Mouse (Mus musculus): ENCODE data around the gene Krtap20-2. TPM values are rescaled to one million over a fixed set of nuclear protein-coding genes. Genes with fewer than 3 reads are reported as not detected.
"Not testable (repeated sequence)": the region's sequence is repeated elsewhere in the genome, so short reads cannot be mapped to it uniquely, and the experiment has no call there.

Gene Krtap20-2
- total RNA-seq (2015; ENCODE audit: low replicate concordance) (not detected in 2 replicates), total RNA-seq (2017; ENCODE audit: low replicate concordance) (not detected in 2 replicates)

DNA sequence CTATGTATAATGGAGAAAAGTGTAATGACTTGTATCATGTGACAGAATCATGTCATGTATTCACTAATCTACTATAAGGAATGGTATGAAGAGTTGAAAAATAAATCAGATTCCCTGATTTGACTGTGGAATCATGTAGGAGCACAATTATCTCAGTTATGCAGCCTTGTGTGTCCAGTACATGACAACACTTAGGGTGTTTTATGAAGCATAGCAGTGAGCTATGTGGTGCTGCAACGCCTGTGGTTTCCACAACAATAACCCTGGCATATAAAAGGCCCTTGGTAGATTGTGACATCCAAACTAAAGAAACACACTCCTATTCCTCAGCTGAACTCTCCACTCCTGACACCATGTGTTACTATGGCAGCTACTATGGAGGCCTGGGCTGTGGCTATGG is at the start of gene Krtap20-2:
TSS of gene Krtap20-2 (plus strand) at position 301 of the 400 bp plus-strand sequence.
- no peak for ATAC-seq (replicated peaks; ENCODE audit: low FRiP score, poor library complexity, severe bottlenecking)

DNA sequence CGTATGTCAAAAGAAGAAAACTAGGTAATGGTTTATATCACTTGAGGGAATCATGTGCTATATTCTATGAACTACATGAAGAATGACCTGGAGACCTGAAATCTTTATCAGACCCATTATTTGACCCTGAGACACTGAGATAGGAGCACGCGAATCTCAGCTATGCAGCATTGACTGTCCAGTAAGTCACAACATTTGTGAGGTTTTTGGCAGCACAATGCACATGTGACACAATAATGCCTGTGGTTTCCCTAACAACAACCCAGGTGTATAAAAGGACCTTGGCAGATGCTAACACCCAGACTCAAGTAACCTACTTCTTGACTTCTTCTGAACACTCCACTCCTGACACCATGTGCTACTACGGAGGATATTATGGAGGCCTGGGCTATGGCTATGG is 48.0 kb upstream of the Krtap20-2 start, which contains the start of gene Gm9789:
TSS of gene Gm9789 (plus strand) at position 301 of the 400 bp plus-strand sequence.
- no peak for ATAC-seq (replicated peaks; ENCODE audit: low FRiP score, poor library complexity, severe bottlenecking)

DNA sequence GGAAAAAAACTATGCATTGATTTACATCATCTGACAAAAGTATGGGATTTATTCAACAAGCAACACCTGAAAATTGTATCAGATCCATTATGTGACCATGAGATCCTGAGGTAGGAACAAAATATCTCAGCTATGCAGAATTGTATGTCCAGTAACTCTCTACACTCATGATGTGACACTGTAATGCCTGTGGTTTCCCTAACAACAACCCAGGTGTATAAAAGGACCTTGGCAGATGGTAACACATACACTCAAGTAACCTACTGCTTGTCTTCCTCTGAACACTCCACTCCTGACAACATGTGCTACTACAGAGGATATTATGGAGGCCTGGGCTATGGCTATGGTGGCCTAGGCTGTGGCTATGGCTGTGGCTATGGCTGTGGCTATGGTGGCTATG is 36.5 kb upstream of the Krtap20-2 start, which contains the start of gene Gm7735:
TSS of gene Gm7735 (plus strand) at position 301 of the 400 bp plus-strand sequence.
- ATAC-seq (replicated peaks; ENCODE audit: low FRiP score, poor library complexity, severe bottlenecking): not testable (repeated sequence)

DNA sequence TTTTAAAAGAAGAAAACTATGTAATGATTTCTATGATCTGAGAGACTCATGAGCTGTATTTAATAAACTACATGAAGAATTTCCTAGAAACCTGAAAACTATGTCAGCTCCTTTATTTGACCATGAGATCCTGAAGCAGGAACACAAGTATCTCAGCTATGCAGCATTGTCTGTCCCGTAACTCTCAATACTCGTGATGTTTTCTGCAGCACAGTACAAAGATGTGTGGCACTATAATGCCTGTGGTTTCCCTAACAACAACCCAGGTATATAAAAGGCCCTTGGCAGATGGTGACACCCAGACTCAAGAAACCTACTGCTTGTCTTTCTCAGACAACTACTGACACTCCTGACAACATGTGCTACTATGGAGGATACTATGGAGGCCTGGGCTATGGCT is 31.2 kb upstream of the Krtap20-2 start, which contains the start of gene 1110057P08Rik:
TSS of gene 1110057P08Rik (plus strand) at position 301 of the 400 bp plus-strand sequence.
- ATAC-seq (replicated peaks; ENCODE audit: low FRiP score, poor library complexity, severe bottlenecking): no peak

DNA sequence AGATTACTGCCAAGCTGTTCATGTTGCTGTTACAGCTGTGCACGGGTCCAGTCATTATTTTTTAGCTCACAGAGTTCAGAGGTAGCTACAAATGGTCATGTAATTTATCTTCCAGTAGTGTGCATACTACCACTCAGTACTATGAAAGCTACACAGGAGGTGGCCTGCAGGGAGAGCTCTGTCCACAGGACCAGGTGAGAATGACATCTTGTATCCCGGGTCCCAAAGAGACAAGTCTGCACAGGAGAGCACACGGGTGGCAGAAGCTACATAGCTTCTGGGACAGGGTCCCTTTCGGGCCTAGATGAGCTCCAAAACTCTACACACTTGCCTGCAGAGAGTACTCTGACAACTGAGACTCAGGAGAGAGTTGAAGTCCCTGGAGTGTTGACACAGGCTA is 17.0 kb upstream of the Krtap20-2 start:
- no peak for ATAC-seq (replicated peaks; ENCODE audit: low FRiP score, poor library complexity, severe bottlenecking)

Other genes starting within 250 kb of the Krtap20-2 start
- not detected in 2 replicates for gene Krtap16-3, start 243.0 kb upstream of the Krtap20-2 start, total RNA-seq (2015; ENCODE audit: low replicate concordance)
- gene Krtap16-3, start 243.0 kb upstream of the Krtap20-2 start, total RNA-seq (2017; ENCODE audit: low replicate concordance): not detected in 2 replicates
- gene Krtap22-2, start 195.1 kb upstream of the Krtap20-2 start, total RNA-seq (2015; ENCODE audit: low replicate concordance): not detected in 2 replicates
- not detected in 2 replicates for gene Krtap22-2, start 195.1 kb upstream of the Krtap20-2 start, total RNA-seq (2017; ENCODE audit: low replicate concordance)
- not detected in 2 replicates for gene Gm10229, start 190.6 kb upstream of the Krtap20-2 start, total RNA-seq (2015; ENCODE audit: low replicate concordance)
- not detected in 2 replicates for gene Gm10229, start 190.6 kb upstream of the Krtap20-2 start, total RNA-seq (2017; ENCODE audit: low replicate concordance)
- gene Krtap6-1, start 174.2 kb upstream of the Krtap20-2 start, total RNA-seq (2015; ENCODE audit: low replicate concordance): not detected in 2 replicates
- not detected in 2 replicates for gene Krtap6-1, start 174.2 kb upstream of the Krtap20-2 start, total RNA-seq (2017; ENCODE audit: low replicate concordance)
- not detected in 2 replicates for gene Gm10228, start 164.4 kb upstream of the Krtap20-2 start, total RNA-seq (2015; ENCODE audit: low replicate concordance)
- gene Gm10228, start 164.4 kb upstream of the Krtap20-2 start, total RNA-seq (2017; ENCODE audit: low replicate concordance): not detected in 2 replicates
- gene Krtap6-5, start 158.0 kb upstream of the Krtap20-2 start, total RNA-seq (2015; ENCODE audit: low replicate concordance): not detected in 2 replicates
- not detected in 2 replicates for gene Krtap6-5, start 158.0 kb upstream of the Krtap20-2 start, total RNA-seq (2017; ENCODE audit: low replicate concordance)
- gene 1110025L11Rik, start 141.9 kb upstream of the Krtap20-2 start, total RNA-seq (2015; ENCODE audit: low replicate concordance): not detected in 2 replicates
- gene 1110025L11Rik, start 141.9 kb upstream of the Krtap20-2 start, total RNA-seq (2017; ENCODE audit: low replicate concordance): not detected in 2 replicates
- gene Krtap6-3, start 121.8 kb upstream of the Krtap20-2 start, total RNA-seq (2015; ENCODE audit: low replicate concordance): not detected in 2 replicates
- not detected in 2 replicates for gene Krtap6-3, start 121.8 kb upstream of the Krtap20-2 start, total RNA-seq (2017; ENCODE audit: low replicate concordance)
- gene Gm6358, start 65.0 kb upstream of the Krtap20-2 start, total RNA-seq (2015; ENCODE audit: low replicate concordance): not detected in 2 replicates
- gene Gm6358, start 65.0 kb upstream of the Krtap20-2 start, total RNA-seq (2017; ENCODE audit: low replicate concordance): not detected in 2 replicates
- not detected in 2 replicates for gene Gm10061, start 54.8 kb upstream of the Krtap20-2 start, total RNA-seq (2015; ENCODE audit: low replicate concordance)
- gene Gm10061, start 54.8 kb upstream of the Krtap20-2 start, total RNA-seq (2017; ENCODE audit: low replicate concordance): not detected in 2 replicates
- not detected in 2 replicates for gene Gm9789, start 47.9 kb upstream of the Krtap20-2 start, total RNA-seq (2015; ENCODE audit: low replicate concordance)
- not detected in 2 replicates for gene Gm9789, start 47.9 kb upstream of the Krtap20-2 start, total RNA-seq (2017; ENCODE audit: low replicate concordance)
- not detected in 2 replicates for gene Gm7735, start 36.4 kb upstream of the Krtap20-2 start, total RNA-seq (2015; ENCODE audit: low replicate concordance)
- gene Gm7735, start 36.4 kb upstream of the Krtap20-2 start, total RNA-seq (2017; ENCODE audit: low replicate concordance): not detected in 2 replicates
- not detected in 2 replicates for gene 1110057P08Rik, start 31.1 kb upstream of the Krtap20-2 start, total RNA-seq (2015; ENCODE audit: low replicate concordance)
- gene 1110057P08Rik, start 31.1 kb upstream of the Krtap20-2 start, total RNA-seq (2017; ENCODE audit: low replicate concordance): not detected in 2 replicates
- gene Krtap21-1, start 198.0 kb downstream of the Krtap20-2 start, total RNA-seq (2015; ENCODE audit: low replicate concordance): not detected in 2 replicates
- gene Krtap21-1, start 198.0 kb downstream of the Krtap20-2 start, total RNA-seq (2017; ENCODE audit: low replicate concordance): not detected in 2 replicates
- not detected in 2 replicates for gene Krtap6-2, start 214.2 kb downstream of the Krtap20-2 start, total RNA-seq (2015; ENCODE audit: low replicate concordance)
- gene Krtap6-2, start 214.2 kb downstream of the Krtap20-2 start, total RNA-seq (2017; ENCODE audit: low replicate concordance): not detected in 2 replicates